Mouse (Mus musculus) liver, embryonic 16.5 days (tissue): ENCODE results near the gene Fam71e1. TPM values are rescaled to one million over a fixed set of nuclear protein-coding genes. Genes with fewer than 3 reads are reported as not detected.

Experiments used
- ATAC-seq: fragments of 200-750 bp; cut with Nextera tagmentation; 2 replicates; pipeline ENCODE4 v1.8.0; 2017; ENCODE audit warnings: low read depth, mild to moderate bottlenecking, moderate number of reproducible peaks, moderate library complexity
- H3K27ac ChIP-seq: fragments of 300-500 bp; sonication (generic); 2 replicates; pipeline ENCODE4 v1.5.1; 2014; ENCODE audit warnings: mild to moderate bottlenecking, low read length
- H3K27me3 ChIP-seq: fragments of 300-500 bp; sonication (generic); 2 replicates; pipeline ENCODE4 v1.6.1; 2014; ENCODE audit warnings: low read depth, low read length, mixed read lengths; ENCODE audit not compliant: control insufficient read depth, insufficient read depth
- H3K36me3 ChIP-seq: fragments of 300-500 bp; sonication (generic); 2 replicates; pipeline ENCODE4 v1.6.1; 2014; ENCODE audit warnings: mild to moderate bottlenecking; ENCODE audit not compliant: control insufficient read depth, insufficient read depth
- H3K4me1 ChIP-seq: fragments of 300-500 bp; sonication (generic); 2 replicates; pipeline ENCODE4 v1.6.1; 2014; ENCODE audit warnings: low read depth, low read length, mixed read lengths; ENCODE audit not compliant: control insufficient read depth
- H3K4me2 ChIP-seq: fragments of 300-500 bp; sonication (generic); 2 replicates; pipeline ENCODE4 v1.6.1; 2014; ENCODE audit warnings: low read depth, low read length, mixed read lengths
- H3K4me3 ChIP-seq: fragments of 300-500 bp; sonication (generic); 2 replicates; pipeline ENCODE4 v1.5.1; 2014; ENCODE audit warnings: low read depth, mild to moderate bottlenecking, low read length
- H3K9ac ChIP-seq: fragments of 300-500 bp; sonication (generic); 2 replicates; pipeline ENCODE4 v1.6.1; 2014; ENCODE audit warnings: low read depth, low read length
- H3K9me3 ChIP-seq: fragments of 300-500 bp; sonication (generic); replicated peaks from 2 replicates; pipeline ENCODE4 v1.6.1; 2016; ENCODE audit warnings: low read length; ENCODE audit not compliant: control insufficient read depth
- WGBS: fragments of 180-500 bp; shearing (Covaris S2); extraction: QIAGEN DNeasy Blood & Tissue Kit; methylation state at CpG from one replicate; pipeline ENCODE4 v1.1.7; 2014; ENCODE audit not compliant: insufficient replicate concordance; 5-methylcytosine and 5-hydroxymethylcytosine counted together
- polyA plus RNA-seq: library from polyadenylated mRNA; unstranded; fragments of >200 nt; fragmentation: Nextera tagmentation; extraction: Ambion mirVana; gene quantifications from 2 replicates; pipeline ENCODE4 v1.2.1, GENCODE M21; 2015

Fam71e1 gene
- polyA plus RNA-seq, 1 experiment from 2014 or later, result 1.4 TPM

- H3K27me3 ChIP-seq, result no peaks in the 10 kb centered on the region
- no peak overlapping the region for H3K27ac ChIP-seq
- no peak overlapping the region for H3K4me2 ChIP-seq
- H3K36me3 ChIP-seq, result peaks cover 39% of the 10 kb centered on the region
- no peak overlapping the region for H3K4me3 ChIP-seq
- no peak overlapping the region for H3K9ac ChIP-seq
- no peaks in the 10 kb centered on the region for H3K9me3 ChIP-seq
- H3K4me1 ChIP-seq, result no peaks in the 10 kb centered on the region; the same call in 1 of the 2 replicates
- ATAC-seq, result no peak
- WGBS, result 85% methylated on average over 19 of the region's 19 CpGs
These were observed 38.5 kb downstream of the Fam71e1 start for GRCm38 (mm10) chr7:44534656-44535441.

- Histone ChIP-seq H3K4me3 (no peak overlapping the region), H3K4me1 (no peaks in the 10 kb centered on the region; the same call in 1 of the 2 replicates), H3K36me3 (peaks cover 50% of the 10 kb centered on the region), H3K9ac (no peak overlapping the region), H3K4me2 (no peak overlapping the region), H3K9me3 (no peaks in the 10 kb centered on the region), H3K27me3 (no peaks in the 10 kb centered on the region), H3K27ac (no peak overlapping the region)
- ATAC-seq, result no peak
- 89% methylated on average over 27 of the region's 27 CpGs for WGBS
These were observed 39.5 kb downstream of the Fam71e1 start for GRCm38 (mm10) chr7:44535657-44536589.

- WGBS, result 79% methylated on average over 6 of the region's 6 CpGs
- Histone ChIP-seq H3K4me1 (no peaks in the 10 kb centered on the region; the same call in 1 of the 2 replicates), H3K9ac (no peak overlapping the region), H3K4me3 (no peak overlapping the region), H3K4me2 (no peak overlapping the region), H3K27me3 (no peaks in the 10 kb centered on the region), H3K27ac (no peak overlapping the region), H3K9me3 (no peaks in the 10 kb centered on the region), H3K36me3 (peaks cover 57% of the 10 kb centered on the region)
- no peak for ATAC-seq
These were observed 40.2 kb downstream of the Fam71e1 start for GRCm38 (mm10) chr7:44536590-44536968.

- 80% methylated on average over 7 of the region's 7 CpGs for WGBS
- Histone ChIP-seq H3K36me3 (peaks cover 61% of the 10 kb centered on the region), H3K4me1 (no peaks in the 10 kb centered on the region; the same call in 1 of the 2 replicates), H3K27ac (no peak overlapping the region), H3K27me3 (no peaks in the 10 kb centered on the region), H3K4me3 (no peak overlapping the region), H3K9me3 (no peaks in the 10 kb centered on the region), H3K9ac (no peak overlapping the region), H3K4me2 (no peak overlapping the region)
- ATAC-seq, result no peak
These were observed 40.6 kb downstream of the Fam71e1 start for GRCm38 (mm10) chr7:44537009-44537408.

GRCm38 (mm10) chr7:44537496-44537895, 41.1 kb downstream of the Fam71e1 start:
- no peak overlapping the region for H3K9ac ChIP-seq
- no peaks in the 10 kb centered on the region for H3K9me3 ChIP-seq
- 88% methylated on average over 13 of the region's 13 CpGs for WGBS
- no peak overlapping the region for H3K4me3 ChIP-seq
- no peak overlapping the region for H3K27ac ChIP-seq
- H3K36me3 ChIP-seq, result peaks cover 66% of the 10 kb centered on the region
- H3K27me3 ChIP-seq, result no peaks in the 10 kb centered on the region
- no peak overlapping the region for H3K4me2 ChIP-seq
- no peaks in the 10 kb centered on the region; the same call in 1 of the 2 replicates for H3K4me1 ChIP-seq
- no peak for ATAC-seq

GRCm38 (mm10) chr7:44538756-44539624, 42.6 kb downstream of the Fam71e1 start:
- H3K27me3 ChIP-seq, result no peaks in the 10 kb centered on the region
- no peaks in the 10 kb centered on the region for H3K4me1 ChIP-seq
- H3K9me3 ChIP-seq, result no peaks in the 10 kb centered on the region
- ATAC-seq, result no peak
- H3K9ac ChIP-seq, result no peak overlapping the region
- H3K36me3 ChIP-seq, result peaks cover 70% of the 10 kb centered on the region
- no peak overlapping the region for H3K4me2 ChIP-seq
- H3K4me3 ChIP-seq, result no peak overlapping the region
- WGBS, result 89% methylated on average over 41 of the region's 41 CpGs
- H3K27ac ChIP-seq, result no peak overlapping the region

GRCm38 (mm10) chr7:44542555-44542954, 46.2 kb downstream of the Fam71e1 start:
- peaks cover 8% of the 10 kb centered on the region for H3K4me1 ChIP-seq
- no peaks in the 10 kb centered on the region for H3K9me3 ChIP-seq
- H3K9ac ChIP-seq, result no peak overlapping the region
- peaks cover 53% of the 10 kb centered on the region for H3K36me3 ChIP-seq
- H3K27me3 ChIP-seq, result no peaks in the 10 kb centered on the region
- H3K4me2 ChIP-seq, result no peak overlapping the region
- H3K4me3 ChIP-seq, result no peak overlapping the region
- 87% methylated on average over 11 of the region's 11 CpGs for WGBS
- no peak for ATAC-seq
- no peak overlapping the region for H3K27ac ChIP-seq

- no peak overlapping the region for H3K9ac ChIP-seq
- H3K4me1 ChIP-seq, result peaks cover 13% of the 10 kb centered on the region
- no peak overlapping the region for H3K27ac ChIP-seq
- H3K4me3 ChIP-seq, result no peak overlapping the region
- no peak for ATAC-seq
- peaks cover 48% of the 10 kb centered on the region for H3K36me3 ChIP-seq
- WGBS, result 75% methylated on average over 12 of the region's 12 CpGs
- no peak overlapping the region for H3K4me2 ChIP-seq
- no peaks in the 10 kb centered on the region for H3K9me3 ChIP-seq
- no peaks in the 10 kb centered on the region for H3K27me3 ChIP-seq
These were observed 46.7 kb downstream of the Fam71e1 start for GRCm38 (mm10) chr7:44543071-44543470.
